11 mouse cellular contexts compared by ENCODE assay signal in genomic region chr16:50036296-50036734, GRCm38 (mm10).
DNase-seq lines count a peak whose midpoint lies in the region; ATAC-seq and TF ChIP-seq lines count a peak whose summit lies in the region.
"Had no signal": no experiment of that assay in that cellular context is flagged by ENCODE, and none has a peak within 500 bp of the region (broad histone marks: within the 10 kb centered on the region; RNA-seq: fewer than 3 reads in every experiment).

No protein-coding gene starts in this region.

- 39% methylated on average over 5 of the region's 5 CpGs for WGBS in embryonic facial prominence, embryonic 14.5 days
- WGBS in embryonic facial prominence, embryonic 10.5 days, result 52% methylated on average over 5 of the region's 5 CpGs
- 33% methylated on average over 5 of the region's 5 CpGs for WGBS in midbrain, embryonic 16.5 days
- 80% methylated on average over 5 of the region's 5 CpGs for WGBS in thymus, adult 2 months

- no peaks in the 10 kb centered on the region for H3K4me1 ChIP-seq in embryonic facial prominence, embryonic 14.5 days (ENCODE audit: control insufficient read depth, insufficient read depth, low read length)
- H3K4me1 ChIP-seq in embryonic facial prominence, embryonic 10.5 days, result peaks cover 15% of the 10 kb centered on the region
- 0 out of 2 replicates have a peak, but pooled peaks cover 5% of the 10 kb centered on the region for H3K4me1 ChIP-seq in midbrain, embryonic 16.5 days (ENCODE audit: control insufficient read depth, insufficient read depth, low read length)
- H3K4me1 ChIP-seq in thymus, adult 2 months (replicated peaks; ENCODE audit: control insufficient read depth, insufficient read depth, low read length), result no peaks in the 10 kb centered on the region
- H3K4me1 ChIP-seq: forebrain, embryonic 13.5 days; heart, embryonic 15.5 days; limb, embryonic 13.5 days had no signal

- no peak for TF ChIP-seq CTCF in thymus, adult 2 months (IDR thresholded peaks at IDR 0.05; ENCODE audit: borderline replicate concordance, control insufficient read depth, extremely low read depth, insufficient read depth, low read length, poor library complexity)

- no peaks in the 10 kb centered on the region for H3K36me3 ChIP-seq in embryonic facial prominence, embryonic 14.5 days (ENCODE audit: control insufficient read depth, insufficient read depth, low read length)
- H3K36me3 ChIP-seq in embryonic facial prominence, embryonic 10.5 days (replicated peaks), result no peaks in the 10 kb centered on the region
- no peaks in the 10 kb centered on the region for H3K36me3 ChIP-seq in midbrain, embryonic 16.5 days (ENCODE audit: control insufficient read depth, insufficient read depth, low read length)
- H3K36me3 ChIP-seq in thymus, adult 2 months (ENCODE audit: control insufficient read depth, insufficient read depth, low read length), result no peaks in the 10 kb centered on the region
- H3K36me3 ChIP-seq: heart, embryonic 15.5 days; limb, embryonic 13.5 days had no signal

- no peak overlapping the region for H3K4me3 ChIP-seq in embryonic facial prominence, embryonic 14.5 days (ENCODE audit: low read depth, low read length)
- no peak overlapping the region for H3K4me3 ChIP-seq in embryonic facial prominence, embryonic 10.5 days
- H3K4me3 ChIP-seq in midbrain, embryonic 16.5 days (ENCODE audit: low read depth, low read length), result no peak overlapping the region
- H3K4me3 ChIP-seq in thymus, adult 2 months (ENCODE audit: control insufficient read depth, insufficient read depth, low read length), result no peak overlapping the region
- H3K4me3 ChIP-seq: forebrain, embryonic 13.5 days; heart, embryonic 15.5 days; limb, embryonic 13.5 days had no signal

- H3K27ac ChIP-seq in embryonic facial prominence, embryonic 14.5 days (replicated peaks; ENCODE audit: low read depth, low read length), result no peak overlapping the region
- no peak overlapping the region for H3K27ac ChIP-seq in embryonic facial prominence, embryonic 10.5 days (replicated peaks)
- no peak overlapping the region for H3K27ac ChIP-seq in midbrain, embryonic 16.5 days (ENCODE audit: low read length)
- no peak overlapping the region for H3K27ac ChIP-seq in thymus, adult 2 months (ENCODE audit: control insufficient read depth, insufficient read depth, low read length)
- H3K27ac ChIP-seq: forebrain, embryonic 13.5 days; heart, embryonic 15.5 days; limb, embryonic 13.5 days had no signal

- peak; percentile 47 for DNase-seq in embryonic facial prominence, embryonic 14.5 days (ENCODE audit: low spot score)
- no peak for DNase-seq in embryonic facial prominence, embryonic 10.5 days (ENCODE audit: low spot score)
- peak; percentile 15 for DNase-seq in left cerebral cortex, postnatal 4 days
- no peak for DNase-seq in left cerebral cortex, postnatal 10 days (ENCODE audit: extremely low spot score in 1 of 2, low spot score in 2 of 2)
- DNase-seq in cerebellum, adult 8-10 months, result peak; percentile 48
- no peak for DNase-seq in thymus, adult 2 months

- H3K4me2 ChIP-seq in embryonic facial prominence, embryonic 14.5 days (ENCODE audit: low read depth, low read length), result no peak overlapping the region
- peak overlapping the region; percentile 17; the same call in 1 of the 2 replicates for H3K4me2 ChIP-seq in midbrain, embryonic 16.5 days (ENCODE audit: low read length)
- H3K4me2 ChIP-seq: forebrain, embryonic 13.5 days; heart, embryonic 15.5 days; limb, embryonic 13.5 days had no signal

- H3K9me3 ChIP-seq in embryonic facial prominence, embryonic 14.5 days (ENCODE audit: control insufficient read depth, low read length), result no peaks in the 10 kb centered on the region
- H3K9me3 ChIP-seq in embryonic facial prominence, embryonic 10.5 days, result no peaks in the 10 kb centered on the region
- no peaks in the 10 kb centered on the region for H3K9me3 ChIP-seq in midbrain, embryonic 16.5 days (replicated peaks; ENCODE audit: control insufficient read depth, low read length, poor library complexity, severe bottlenecking)
- H3K9me3 ChIP-seq: forebrain, embryonic 13.5 days; heart, embryonic 15.5 days; limb, embryonic 13.5 days had no signal

- ATAC-seq in embryonic facial prominence, embryonic 14.5 days (ENCODE audit: low read depth), result peak; percentile 72
- no peak for ATAC-seq in midbrain, embryonic 16.5 days
- no peak for ATAC-seq in megakaryocyte progenitor cell, adult 5-6 weeks (replicated peaks; ENCODE audit: poor library complexity)
- ATAC-seq: forebrain, embryonic 13.5 days had no signal

- intact Hi-C loops in left cerebral cortex, postnatal 4 days (cut with DNase I), result no loop called here
- intact Hi-C loops in left cerebral cortex, postnatal 10 days (cut with DNase I), result loop anchor here (10.0 kb wide), 1 partner anchor 532 kb away; no protein-coding TSS in a partner anchor

- no peak overlapping the region for H3K9ac ChIP-seq in embryonic facial prominence, embryonic 14.5 days (ENCODE audit: low read depth, low read length)
- H3K9ac ChIP-seq in midbrain, embryonic 16.5 days (ENCODE audit: low read depth, low read length), result no peak overlapping the region
- H3K9ac ChIP-seq: forebrain, embryonic 13.5 days; heart, embryonic 15.5 days; limb, embryonic 13.5 days had no signal

- no peak for TF ChIP-seq POLR2A in thymus, adult 2 months (IDR thresholded peaks at IDR 0.05; ENCODE audit: control insufficient read depth, extremely low read depth, insufficient read depth, low read length, poor library complexity)

- H3K27me3 ChIP-seq in embryonic facial prominence, embryonic 14.5 days (replicated peaks; ENCODE audit: control insufficient read depth, insufficient read depth, low read length), result no peaks in the 10 kb centered on the region
- no peaks in the 10 kb centered on the region for H3K27me3 ChIP-seq in embryonic facial prominence, embryonic 10.5 days (replicated peaks; ENCODE audit: low read depth, poor library complexity, severe bottlenecking)
- H3K27me3 ChIP-seq in midbrain, embryonic 16.5 days (ENCODE audit: control insufficient read depth, insufficient read depth, low read depth, low read length), result no peaks in the 10 kb centered on the region
- H3K27me3 ChIP-seq in thymus, adult 2 months (ENCODE audit: control insufficient read depth, insufficient read depth, low read length), result no peaks in the 10 kb centered on the region
- H3K27me3 ChIP-seq: forebrain, embryonic 13.5 days; heart, embryonic 15.5 days; limb, embryonic 13.5 days had no signal

Comparison
In these comparisons a context has a peak if more than half of its experiments do, and no peak if none do; other contexts are left out.
1. DNase-seq: peak in embryonic facial prominence, embryonic 14.5 days (single experiment), left cerebral cortex, postnatal 4 days (single experiment) and cerebellum, adult 8-10 months (single experiment); none in embryonic facial prominence, embryonic 10.5 days (single experiment), left cerebral cortex, postnatal 10 days (0 of 2) and thymus, adult 2 months (single experiment).